Mouse (Mus musculus): ENCODE data around the gene Gnas. TPM values are rescaled to one million over a fixed set of nuclear protein-coding genes. Genes with fewer than 3 reads are reported as not detected.

Gnas gene
- 2,124 and 2,129 TPM in 2 replicates for polyA plus RNA-seq (2012; rRNA removed)

GRCm38 (mm10) chr2:174284011-174284410 is at the start of gene Gnas:
Gene Gnas (plus strand): TSS chr2:174284320.

DNA sequence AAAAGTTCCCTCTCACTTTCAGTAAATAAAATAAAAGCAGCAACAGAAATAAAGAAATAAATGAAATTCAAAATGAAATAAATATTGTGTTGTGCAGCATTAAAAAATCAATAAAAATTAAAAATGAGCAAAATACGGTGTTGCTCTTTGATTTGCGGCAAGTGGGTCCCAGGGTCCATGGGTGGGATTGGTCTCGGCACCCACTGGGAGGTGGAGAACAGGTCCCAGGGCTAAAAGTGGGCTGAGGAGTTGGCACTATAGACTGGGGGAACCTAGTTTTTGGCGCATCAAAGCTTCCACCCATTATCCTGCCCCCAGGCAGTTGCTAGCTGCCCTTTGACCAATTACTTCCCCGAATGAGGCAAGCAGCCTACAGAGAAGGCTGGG is 62.5 kb downstream of the Gnas start, which contains the start of gene Gm20721:
Gene Gm20721, minus strand, starts transcription at position 101 of the 387 bp plus-strand sequence.

Other genes starting within 250 kb of the Gnas start
- gene Stx16, start 208.0 kb upstream of the Gnas start, polyA plus RNA-seq (2012; rRNA removed), result 55.1 and 62.3 TPM in 2 replicates
- 28.9 and 30.3 TPM in 2 replicates for gene Npepl1, start 174.0 kb upstream of the Gnas start, polyA plus RNA-seq (2012; rRNA removed)
- 3.5 and 3.7 TPM in 2 replicates for gene Gm20721, start 62.4 kb downstream of the Gnas start, polyA plus RNA-seq (2012; rRNA removed)
- 76.6 and 77.9 TPM in 2 replicates for gene Nelfcd, start 131.5 kb downstream of the Gnas start, polyA plus RNA-seq (2012; rRNA removed)
- 61.5 and 66.0 TPM in 2 replicates for gene Ctsz, start 154.7 kb downstream of the Gnas start, polyA plus RNA-seq (2012; rRNA removed)
- 0.08 and 0.12 TPM in 2 replicates for gene Tubb1, start 166.4 kb downstream of the Gnas start, polyA plus RNA-seq (2012; rRNA removed)
- gene Atp5e, start 179.8 kb downstream of the Gnas start, polyA plus RNA-seq (2012; rRNA removed), result 447 and 512 TPM in 2 replicates
- 95.1 and 99.4 TPM in 2 replicates for gene Prelid3b, start 188.8 kb downstream of the Gnas start, polyA plus RNA-seq (2012; rRNA removed)